Mouse (Mus musculus) bone marrow, adult 2 months (tissue): ENCODE data around the gene Tmem258. TPM values are rescaled to one million over a fixed set of nuclear protein-coding genes. Genes with fewer than 3 reads are reported as not detected.

Source experiments
- H3K27ac ChIP-seq: fragments of 200-500 bp; 2 replicates; pipeline ENCODE4 v1.5.1; 2012; ENCODE audit warnings: low read depth, mild to moderate bottlenecking, control low read depth, inconsistent platforms, low read length; ENCODE audit not compliant: control insufficient read depth, poor library complexity, insufficient read depth
- H3K4me1 ChIP-seq: fragments of 200-500 bp; 2 replicates; pipeline ENCODE4 v1.6.1; 2011; ENCODE audit warnings: low read length; ENCODE audit not compliant: control insufficient read depth, insufficient read depth
- H3K4me3 ChIP-seq: fragments of 200-500 bp; replicated peaks from 2 replicates; pipeline ENCODE3; 2011; ENCODE audit warnings: mild to moderate bottlenecking, low read depth, low read length, control low read depth; ENCODE audit not compliant: control insufficient read depth
- CTCF ChIP-seq: fragments of 200-500 bp; IDR thresholded peaks from 2 replicates; pipeline ENCODE4 v1.5.1; 2011; ENCODE audit warnings: low read length, control low read depth; ENCODE audit not compliant: control insufficient read depth, insufficient read depth
- POLR2A ChIP-seq: fragments of 200-500 bp; IDR thresholded peaks from 2 replicates; pipeline ENCODE4 v1.6.1; 2011; ENCODE audit warnings: low read depth, mild to moderate bottlenecking, control low read depth, low read length, borderline replicate concordance; ENCODE audit not compliant: control insufficient read depth
- WGBS: fragments of 180-500 bp; shearing (Covaris S2); methylation state at CpG from one replicate; pipeline ENCODE4 v1.1.7; 2018; 5-methylcytosine and 5-hydroxymethylcytosine counted together
- polyA plus RNA-seq: library from polyadenylated mRNA; stranded (reverse); fragments of >200 nt; gene quantifications from 2 replicates; pipeline ENCODE4 v1.2.4, GENCODE M21; 2011; ENCODE audit warnings: low replicate concordance; ENCODE audit not compliant: missing spikeins, insufficient read depth, insufficient read length

The Tmem258 gene
- polyA plus RNA-seq, 1 experiment = 126 TPM

DNA sequence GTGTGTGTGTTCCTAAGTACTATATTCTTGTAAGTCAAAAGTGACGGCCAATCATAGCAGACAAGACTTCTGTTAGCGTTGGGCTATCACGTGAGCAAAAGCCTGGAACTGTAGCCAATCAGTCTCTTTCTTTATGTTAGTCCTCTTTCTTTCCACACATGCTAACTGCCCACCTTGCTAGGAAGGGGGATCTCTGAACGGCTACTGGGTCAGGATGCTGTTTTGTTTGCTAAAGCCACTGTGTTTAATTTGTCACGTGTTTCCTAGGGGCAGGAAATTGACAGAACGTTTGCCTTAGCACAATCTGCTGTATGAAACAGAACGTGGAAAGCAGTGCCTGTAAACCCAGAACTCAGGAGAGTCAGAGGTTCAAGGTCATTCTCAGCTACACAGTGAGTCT is 21.7 kb upstream of the Tmem258 start:
- H3K4me1 ChIP-seq = peaks cover 5% of the 10 kb centered on the region; the same call in 1 of the 2 replicates

DNA sequence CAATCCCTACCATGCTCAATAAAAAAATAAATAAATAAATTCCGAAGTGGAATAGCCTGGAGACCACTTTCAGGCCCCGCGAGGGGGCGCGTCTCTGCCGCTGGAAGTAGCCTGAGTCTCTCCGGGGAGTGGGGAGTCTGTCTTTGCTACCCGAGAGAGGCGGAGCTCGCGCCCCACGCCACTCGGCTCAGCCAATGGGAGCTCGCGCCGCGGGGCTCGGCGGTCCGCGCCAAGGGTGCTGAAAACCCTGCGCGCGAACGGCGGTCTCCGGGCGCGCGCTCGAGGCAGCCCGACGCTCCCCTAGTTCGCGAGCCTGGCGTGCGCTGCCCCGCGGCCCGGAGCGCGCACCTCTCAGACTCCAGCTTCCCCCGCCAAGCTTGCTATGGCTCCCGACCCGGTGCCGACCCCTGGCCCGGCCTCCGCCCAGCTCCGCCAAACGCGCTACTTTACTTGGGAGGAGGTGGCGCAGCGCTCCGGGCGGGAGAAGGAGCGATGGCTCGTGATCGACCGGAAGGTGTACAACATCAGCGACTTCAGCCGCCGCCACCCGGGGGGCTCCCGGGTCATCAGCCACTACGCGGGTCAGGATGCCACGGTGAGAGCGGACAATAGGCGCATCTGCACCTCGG is 21.0 kb upstream of the Tmem258 start, which contains the start of gene Fads1:
Gene Fads1 (plus strand): TSS at position 219 of the 629 bp plus-strand sequence.
- Histone ChIP-seq H3K4me3 (peak within 1 kb of the TSS; percentile 83), H3K27ac (peak within 1 kb of the TSS; percentile 37), H3K4me1 (peaks cover 5% of the 10 kb centered on the region; the same call in 1 of the 2 replicates)
- peak; percentile 58; the same call in 1 of the 2 replicates for TF ChIP-seq POLR2A
- TF ChIP-seq CTCF = peak; percentile 23; the same call in 1 of the 2 replicates
- under 1% methylated on average over 70 of the region's 70 CpGs for WGBS

More for the DNA sequence above, 21.7 kb upstream of the Tmem258 start:
- Histone ChIP-seq H3K27ac (peak overlapping the region; percentile 33; the same call in 1 of the 2 replicates), H3K4me3 (peak overlapping the region; percentile 83)
- WGBS = 12% methylated on average over 7 of the region's 7 CpGs
- no peak for TF ChIP-seq CTCF
- no peak for TF ChIP-seq POLR2A

DNA sequence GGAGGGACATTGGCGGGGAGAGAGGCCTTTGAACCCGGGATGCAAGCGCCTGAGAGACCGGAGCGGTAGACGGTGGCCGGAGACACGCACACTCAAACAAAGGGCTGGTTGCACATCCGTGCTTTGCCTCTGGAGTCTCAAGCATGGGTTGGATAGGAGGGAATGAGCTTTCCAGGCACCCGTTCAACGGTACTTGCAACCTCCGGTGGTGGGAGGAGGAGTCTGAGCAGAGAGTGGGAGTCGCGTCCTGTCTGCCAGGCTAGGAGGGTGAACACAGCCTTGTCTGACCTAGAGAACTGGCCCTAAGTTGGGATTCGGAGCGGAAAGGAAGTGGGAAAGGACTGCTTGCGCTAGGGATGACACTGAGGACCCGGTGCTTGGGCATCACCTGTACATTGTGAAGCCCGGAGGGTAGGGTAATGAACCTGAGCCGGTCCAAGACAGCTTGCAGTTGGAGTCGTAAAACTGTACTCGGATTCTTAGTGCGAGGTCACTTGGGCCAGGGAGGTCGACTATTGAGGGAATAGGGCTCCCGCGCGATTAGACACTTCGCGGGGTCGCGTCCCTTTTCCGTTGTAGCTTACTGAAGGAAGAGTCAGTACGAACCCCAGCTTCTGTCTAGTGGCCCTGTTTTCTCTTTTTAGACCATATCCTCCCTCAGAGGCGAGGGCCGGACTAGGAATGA is 20.4 kb upstream of the Tmem258 start:
- 3% methylated on average over 35 of the region's 35 CpGs for WGBS
- TF ChIP-seq POLR2A = no peak
- no peak for TF ChIP-seq CTCF
- H3K4me1 ChIP-seq = peaks cover 5% of the 10 kb centered on the region; the same call in 1 of the 2 replicates
- peak overlapping the region; percentile 83 for H3K4me3 ChIP-seq
- H3K27ac ChIP-seq = peak overlapping the region; percentile 37; the same call in 1 of the 2 replicates

- peak overlapping the region; percentile 83 for H3K4me3 ChIP-seq
- no peak for TF ChIP-seq POLR2A
- TF ChIP-seq CTCF = no peak
- peaks cover 5% of the 10 kb centered on the region; the same call in 1 of the 2 replicates for H3K4me1 ChIP-seq
- H3K27ac ChIP-seq = no peak overlapping the region
- WGBS = 65% methylated on average over 12 of the region's 12 CpGs
Measured at GRCm38 (mm10) chr19:10184096-10184495, 19.7 kb upstream of the Tmem258 start.

DNA sequence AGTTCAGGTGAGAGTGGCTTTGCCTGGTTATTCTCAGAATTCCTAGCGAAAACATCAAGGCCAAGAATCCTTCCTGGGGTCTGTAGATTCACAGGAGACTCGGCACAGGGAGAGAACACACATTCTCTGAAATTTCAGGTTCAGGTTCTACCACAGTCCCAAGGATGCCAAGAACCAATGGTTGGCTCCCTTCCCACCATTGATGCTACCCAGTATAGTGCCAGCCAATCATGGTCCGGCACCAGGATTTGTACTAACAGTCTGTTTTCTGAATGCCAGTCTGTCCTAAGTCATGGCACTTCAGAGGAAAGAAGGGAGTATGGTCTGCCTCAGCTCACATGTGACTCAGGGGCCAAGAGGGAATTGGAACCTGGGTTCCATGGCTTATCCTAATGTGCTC is 17.9 kb upstream of the Tmem258 start:
- Histone ChIP-seq H3K4me1 (peaks cover 5% of the 10 kb centered on the region; the same call in 1 of the 2 replicates), H3K4me3 (no peak overlapping the region), H3K27ac (no peak overlapping the region)
- 96% methylated on average over 3 of the region's 3 CpGs for WGBS
- TF ChIP-seq CTCF (no peak), POLR2A (no peak)

DNA sequence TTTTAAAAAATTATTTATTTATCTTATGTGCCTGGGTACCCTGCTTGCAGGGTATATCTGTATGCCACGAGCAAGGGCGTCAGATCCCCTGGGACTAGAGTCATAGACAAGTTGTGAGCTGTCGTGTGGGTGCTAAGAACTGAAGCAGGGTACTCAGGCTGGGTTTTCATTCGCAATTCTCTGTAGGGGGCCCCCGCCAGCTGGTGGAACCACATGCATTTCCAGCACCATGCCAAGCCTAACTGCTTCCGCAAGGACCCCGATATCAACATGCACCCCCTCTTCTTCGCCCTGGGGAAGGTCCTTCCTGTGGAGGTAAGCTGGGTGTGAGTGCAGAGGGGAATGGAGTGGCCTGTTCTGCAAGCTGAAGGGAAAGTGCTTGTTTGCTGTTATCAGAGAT is 17.2 kb upstream of the Tmem258 start:
- H3K27ac ChIP-seq = no peak overlapping the region
- TF ChIP-seq POLR2A = no peak
- no peak for TF ChIP-seq CTCF
- peaks cover 5% of the 10 kb centered on the region; the same call in 1 of the 2 replicates for H3K4me1 ChIP-seq
- no peak overlapping the region for H3K4me3 ChIP-seq
- WGBS = 91% methylated on average over 8 of the region's 8 CpGs

GRCm38 (mm10) chr19:10188281-10188811 is 15.5 kb upstream of the Tmem258 start:
- Histone ChIP-seq H3K27ac (no peak overlapping the region), H3K4me1 (peaks cover under 1% of the 10 kb centered on the region; the same call in 1 of the 2 replicates), H3K4me3 (no peak overlapping the region)
- TF ChIP-seq CTCF (no peak), POLR2A (no peak)
- 92% methylated on average over 10 of the region's 10 CpGs for WGBS

GRCm38 (mm10) chr19:10189022-10189421 is 14.8 kb upstream of the Tmem258 start:
- no peaks in the 10 kb centered on the region; the same call in 1 of the 2 replicates for H3K4me1 ChIP-seq
- H3K27ac ChIP-seq = no peak overlapping the region
- H3K4me3 ChIP-seq = no peak overlapping the region
- TF ChIP-seq CTCF = no peak
- TF ChIP-seq POLR2A = no peak
- WGBS = 96% methylated on average over 6 of the region's 6 CpGs
